20 mouse cellular contexts compared by ENCODE assay signal in the genomic region with DNA sequence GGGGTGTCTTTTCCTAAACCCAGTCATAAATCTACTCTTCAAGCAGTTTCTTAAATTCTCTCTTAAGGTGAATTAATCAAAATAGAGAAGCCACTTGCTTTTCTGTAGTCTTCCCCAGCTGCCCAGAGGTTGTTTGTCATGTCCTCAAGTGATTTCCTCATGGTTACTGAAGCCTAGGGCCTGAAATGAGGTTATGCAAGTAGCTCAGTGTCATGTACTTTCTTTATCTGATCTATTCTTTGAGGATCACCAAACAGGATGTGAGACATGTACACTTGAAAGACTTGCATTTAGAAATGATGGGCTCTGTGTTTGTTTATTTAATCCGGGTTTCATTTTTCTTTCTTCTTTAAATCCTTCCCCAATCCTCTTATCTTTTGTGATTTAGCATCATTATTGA.
"Had no signal": no experiment of that assay in that cellular context is flagged by ENCODE, and none has a peak within 500 bp of the region (broad histone marks: within the 10 kb centered on the region; RNA-seq: fewer than 3 reads in every experiment).

No protein-coding gene starts in this region.

- H3K9me3 ChIP-seq: limb, embryonic 10.5 days; limb, embryonic 13.5 days; liver, embryonic 12.5 days; liver, embryonic 15.5 days; megakaryocyte, embryonic 14.5 days; midbrain, embryonic 10.5 days; midbrain, embryonic 13.5 days; neural tube, embryonic 13.5 days; stomach, embryonic 15.5 days had no signal

- ATAC-seq: intestine, postnatal 0 days; liver, embryonic 12.5 days; midbrain, embryonic 13.5 days; midbrain, embryonic 16.5 days had no signal

- H3K4me3 ChIP-seq: layer of hippocampus, adult 2 months; limb, embryonic 10.5 days; limb, embryonic 13.5 days; liver, embryonic 12.5 days; liver, embryonic 15.5 days; megakaryocyte, embryonic 14.5 days; midbrain, embryonic 10.5 days; midbrain, embryonic 13.5 days; myocyte; neural tube, embryonic 13.5 days; stomach, embryonic 15.5 days had no signal

- H3K9ac ChIP-seq: limb, embryonic 13.5 days; liver, embryonic 12.5 days; liver, embryonic 15.5 days; midbrain, embryonic 13.5 days; neural tube, embryonic 13.5 days; stomach, embryonic 15.5 days had no signal

- H3K27ac ChIP-seq: layer of hippocampus, adult 2 months; limb, embryonic 10.5 days; limb, embryonic 13.5 days; liver, embryonic 12.5 days; liver, embryonic 15.5 days; midbrain, embryonic 10.5 days; midbrain, embryonic 13.5 days; neural tube, embryonic 13.5 days; stomach, embryonic 15.5 days had no signal

- H3K27me3 ChIP-seq: limb, embryonic 13.5 days; liver, embryonic 12.5 days; liver, embryonic 15.5 days; midbrain, embryonic 13.5 days; neural tube, embryonic 13.5 days; stomach, embryonic 15.5 days had no signal

- H3K4me1 ChIP-seq: limb, embryonic 10.5 days; limb, embryonic 13.5 days; liver, embryonic 15.5 days; megakaryocyte, embryonic 14.5 days; midbrain, embryonic 10.5 days; midbrain, embryonic 13.5 days; neural tube, embryonic 13.5 days; stomach, embryonic 15.5 days had no signal

- DNase-seq: kidney, adult 2 months; layer of hippocampus, adult 9-11 months; liver; retina, postnatal 1 day; right cerebral cortex, postnatal 25 days; spleen, adult 18-20 months; thymus, postnatal 36 days had no signal

- H3K36me3 ChIP-seq: limb, embryonic 10.5 days; limb, embryonic 13.5 days; liver, embryonic 12.5 days; liver, embryonic 15.5 days; midbrain, embryonic 10.5 days; midbrain, embryonic 13.5 days; neural tube, embryonic 13.5 days; stomach, embryonic 15.5 days had no signal

- H3K4me2 ChIP-seq: limb, embryonic 13.5 days; liver, embryonic 12.5 days; liver, embryonic 15.5 days; midbrain, embryonic 13.5 days; neural tube, embryonic 13.5 days; stomach, embryonic 15.5 days had no signal
